Mouse (Mus musculus): ENCODE data around the gene Map3k14. TPM values are rescaled to one million over a fixed set of nuclear protein-coding genes. Genes with fewer than 3 reads are reported as not detected.

Gene Map3k14
- polyA plus RNA-seq, 1 experiment: 5.0 TPM

GRCm38 (mm10) chr11:103170111-103170493 is 97.2 kb downstream of the Map3k14 start:
- TF ChIP-seq GATA1 (IDR thresholded peaks at IDR 0.05; ENCODE audit: low read length): no peak

Other genes with a start within 250 kb of the Map3k14 start
- 5.0 and 13.0 TPM in 2 replicates for gene Nmt1, start 239.3 kb downstream of the Map3k14 start, polyA plus RNA-seq (2012)
- 136 and 225 TPM in 2 replicates for gene Dcakd, start 239.1 kb downstream of the Map3k14 start, polyA plus RNA-seq (2012)
- 0.03 TPM in 1 of 2 replicates, not detected in the other for gene Plcd3, start 165.8 kb downstream of the Map3k14 start, polyA plus RNA-seq (2012)
- gene Acbd4, start 165.8 kb downstream of the Map3k14 start, polyA plus RNA-seq (2012): 27.3 and 31.9 TPM in 2 replicates
- 40.7 and 42.1 TPM in 2 replicates for gene Hexim1, start 151.2 kb downstream of the Map3k14 start, polyA plus RNA-seq (2012)
- gene Hexim2, start 135.0 kb downstream of the Map3k14 start, polyA plus RNA-seq (2012): 9.8 and 12.5 TPM in 2 replicates
- 0.02 TPM in 1 of 2 replicates, not detected in the other for gene Fmnl1, start 96.4 kb downstream of the Map3k14 start, polyA plus RNA-seq (2012)
- gene 1700023F06Rik, start 58.9 kb downstream of the Map3k14 start, polyA plus RNA-seq (2012): not detected in 2 replicates
- gene Spata32, start 49.0 kb downstream of the Map3k14 start, polyA plus RNA-seq (2012): not detected in 2 replicates
- gene Arhgap27, start 96.2 kb upstream of the Map3k14 start, polyA plus RNA-seq (2012): 0.57 and 0.62 TPM in 2 replicates
- gene Plekhm1, start 145.2 kb upstream of the Map3k14 start, polyA plus RNA-seq (2012): 12.0 and 15.2 TPM in 2 replicates
- gene Lrrc37a, start 237.1 kb upstream of the Map3k14 start, polyA plus RNA-seq (2012): not detected in 2 replicates

Measured in G1E-ER4 (cell line).